Mouse (Mus musculus) myocyte (in vitro differentiated cells): Measurements from ENCODE around the gene Frmd7.

ENCODE experiments used
- POLR2A ChIP-seq: IDR thresholded peaks from one replicate; pipeline ENCODE4 v1.6.1; 2011; ENCODE audit warnings: low read depth, mild to moderate bottlenecking, control low read depth, moderate library complexity; ENCODE audit not compliant: insufficient read length
- TCF12 ChIP-seq: IDR thresholded peaks from one replicate; pipeline ENCODE4 v1.6.1; 2011; ENCODE audit warnings: mild to moderate bottlenecking, control low read depth; ENCODE audit not compliant: poor library complexity, insufficient read depth, severe bottlenecking

GRCm38 (mm10) chrX:50918754-50919153, 23.8 kb downstream of the Frmd7 start:
- TF ChIP-seq POLR2A, result no peak
- TF ChIP-seq TCF12, result no peak
